Mouse (Mus musculus): ENCODE data around the gene Synpr. TPM values are rescaled to one million over a fixed set of nuclear protein-coding genes. Genes with fewer than 3 reads are reported as not detected.
"Not testable (repeated sequence)": the region's sequence is repeated elsewhere in the genome, so short reads cannot be mapped to it uniquely, and the experiment has no call there.

Gene Synpr
- 5.1 and 6.4 TPM in 2 replicates for polyA plus RNA-seq (2014; fragmentation: Nextera tagmentation; extraction: Ambion mirVana)

DNA sequence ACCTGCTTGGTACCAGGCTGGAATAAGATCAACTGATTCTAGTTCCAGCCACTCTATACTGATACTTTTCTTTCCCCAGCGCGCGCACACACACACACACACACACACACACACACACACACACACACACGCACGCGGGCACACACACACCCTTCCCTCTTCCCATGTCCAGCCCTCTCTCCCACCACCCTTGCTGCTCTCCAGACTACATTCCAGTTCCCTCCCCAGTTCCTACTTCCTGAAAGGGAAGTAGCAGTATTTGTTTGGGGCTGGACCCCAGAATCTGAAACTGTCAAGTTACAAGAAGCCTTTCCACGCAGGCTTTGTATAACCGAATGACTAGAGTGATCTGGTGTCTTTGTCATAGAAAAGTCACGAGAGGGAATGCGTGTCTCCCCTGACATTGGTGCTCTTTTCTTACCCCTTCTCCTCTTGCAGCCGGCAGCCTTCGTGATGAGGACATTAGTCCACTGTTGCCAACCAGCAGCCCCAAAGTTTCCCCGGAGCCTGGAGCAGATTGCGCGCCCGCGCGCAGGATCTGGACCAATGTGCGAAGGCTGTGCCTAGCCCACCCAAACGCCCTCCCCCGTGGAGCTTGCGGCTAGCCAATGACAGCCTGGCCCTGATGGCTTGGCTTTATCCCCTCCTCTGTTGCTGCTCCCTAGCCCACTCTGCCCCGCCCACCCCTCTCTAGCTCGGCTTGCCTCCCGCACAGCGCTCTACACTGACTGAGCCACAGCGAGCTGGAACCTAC lies at the start of gene Synpr:
Gene Synpr (plus strand): TSS at position 690 of the 754 bp plus-strand sequence.
- WGBS, result 10% methylated on average over 27 of the region's 27 CpGs
- H3K4me3 ChIP-seq (ENCODE audit: low read depth, low read length), result peak within 1 kb of the TSS; percentile 34
- ATAC-seq (replicated peaks; ENCODE audit: insufficient number of reproducible peaks, low FRiP score, low TSS enrichment, low read depth) (peak; percentile 100), DNase-seq (ENCODE audit: low spot score) (peak; percentile 94)
- H3K9me3 ChIP-seq (replicated peaks; ENCODE audit: control insufficient read depth, low read length), result no peaks in the 10 kb centered on the region
- H3K27ac ChIP-seq (replicated peaks; ENCODE audit: low read depth, low read length), result no peak within 1 kb of the TSS
- peak within 1 kb of the TSS; percentile 41 for H3K9ac ChIP-seq (replicated peaks; ENCODE audit: low read length)
- no peaks in the 10 kb centered on the region; the same call in 1 of the 2 replicates for H3K4me1 ChIP-seq (ENCODE audit: control insufficient read depth, insufficient read depth, low read length)
- no peaks in the 10 kb centered on the region for H3K27me3 ChIP-seq (ENCODE audit: control insufficient read depth, insufficient read depth, low read length)
- no peaks in the 10 kb centered on the region for H3K36me3 ChIP-seq (replicated peaks; ENCODE audit: control insufficient read depth, insufficient read depth, low read depth, low read length)
- peak within 1 kb of the TSS; percentile 61 for H3K4me2 ChIP-seq (ENCODE audit: low read depth, low read length)

DNA sequence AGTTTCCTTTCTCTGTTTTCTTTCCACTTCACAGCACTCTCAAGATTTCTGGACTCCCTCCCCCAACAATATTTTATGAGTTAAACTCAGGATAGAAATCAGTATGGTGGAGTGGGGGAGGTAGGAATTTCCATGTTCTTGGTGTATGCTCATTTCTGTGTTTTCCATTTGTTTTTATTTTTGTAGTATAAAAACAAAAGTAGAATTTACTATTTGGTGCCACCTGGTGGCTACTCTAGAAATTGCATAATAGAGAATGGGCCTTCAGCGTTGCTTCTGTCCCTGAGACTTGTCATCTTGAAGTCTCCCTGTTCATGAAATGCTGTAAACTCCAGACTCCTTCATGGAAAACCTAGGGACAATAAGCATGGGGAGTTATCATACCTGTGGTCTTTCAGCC lies 47.7 kb upstream of the Synpr start:
- Histone ChIP-seq H3K4me1 (ENCODE audit: control insufficient read depth, insufficient read depth, low read length) (no peaks in the 10 kb centered on the region), H3K27me3 (ENCODE audit: control insufficient read depth, insufficient read depth, low read length) (no peaks in the 10 kb centered on the region), H3K27ac (replicated peaks; ENCODE audit: low read depth, low read length) (no peak overlapping the region), H3K4me3 (ENCODE audit: low read depth, low read length) (no peak overlapping the region), H3K36me3 (replicated peaks; ENCODE audit: control insufficient read depth, insufficient read depth, low read depth, low read length) (no peaks in the 10 kb centered on the region), H3K9me3 (replicated peaks; ENCODE audit: control insufficient read depth, low read length) (no peaks in the 10 kb centered on the region), H3K9ac (replicated peaks; ENCODE audit: low read length) (no peak overlapping the region), H3K4me2 (ENCODE audit: low read depth, low read length) (no peak overlapping the region)
- DNase-seq (ENCODE audit: low spot score) (peak; percentile 72), ATAC-seq (replicated peaks; ENCODE audit: insufficient number of reproducible peaks, low FRiP score, low TSS enrichment, low read depth) (no peak)
- WGBS, result 13% methylated on average over 1 of the region's 1 CpGs

DNA sequence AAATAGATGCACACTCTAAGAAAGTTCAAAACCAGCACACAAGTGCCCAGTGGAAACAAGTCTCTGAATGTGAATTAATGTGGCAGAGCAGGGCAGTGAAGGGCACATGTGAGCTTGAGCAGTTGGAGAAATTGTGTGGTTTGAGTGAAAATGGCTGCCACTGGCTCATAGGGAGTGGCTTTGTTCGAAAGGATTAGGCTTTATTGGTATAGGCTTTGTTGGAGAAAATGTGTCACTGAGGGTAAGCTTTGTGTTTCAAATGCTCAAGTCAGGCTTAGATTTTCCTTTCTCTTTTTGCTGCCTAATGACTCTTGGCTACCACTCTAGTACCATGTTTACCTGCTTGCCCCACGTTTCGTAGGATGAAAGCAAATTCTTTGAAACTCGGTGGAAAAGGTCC lies 37.1 kb upstream of the Synpr start:
- H3K27ac ChIP-seq (replicated peaks; ENCODE audit: low read depth, low read length), result no peak overlapping the region
- no peak overlapping the region for H3K4me2 ChIP-seq (ENCODE audit: low read depth, low read length)
- H3K9ac ChIP-seq (replicated peaks; ENCODE audit: low read length), result no peak overlapping the region
- no peaks in the 10 kb centered on the region for H3K27me3 ChIP-seq (ENCODE audit: control insufficient read depth, insufficient read depth, low read length)
- H3K4me1 ChIP-seq (ENCODE audit: control insufficient read depth, insufficient read depth, low read length), result no peaks in the 10 kb centered on the region
- no peak for ATAC-seq (replicated peaks; ENCODE audit: insufficient number of reproducible peaks, low FRiP score, low TSS enrichment, low read depth)
- no peaks in the 10 kb centered on the region for H3K36me3 ChIP-seq (replicated peaks; ENCODE audit: control insufficient read depth, insufficient read depth, low read depth, low read length)
- no peaks in the 10 kb centered on the region for H3K9me3 ChIP-seq (replicated peaks; ENCODE audit: control insufficient read depth, low read length)
- peak; percentile 2 for DNase-seq (ENCODE audit: low spot score)
- no peak overlapping the region for H3K4me3 ChIP-seq (ENCODE audit: low read depth, low read length)
- 59% methylated on average over 4 of the region's 4 CpGs for WGBS

DNA sequence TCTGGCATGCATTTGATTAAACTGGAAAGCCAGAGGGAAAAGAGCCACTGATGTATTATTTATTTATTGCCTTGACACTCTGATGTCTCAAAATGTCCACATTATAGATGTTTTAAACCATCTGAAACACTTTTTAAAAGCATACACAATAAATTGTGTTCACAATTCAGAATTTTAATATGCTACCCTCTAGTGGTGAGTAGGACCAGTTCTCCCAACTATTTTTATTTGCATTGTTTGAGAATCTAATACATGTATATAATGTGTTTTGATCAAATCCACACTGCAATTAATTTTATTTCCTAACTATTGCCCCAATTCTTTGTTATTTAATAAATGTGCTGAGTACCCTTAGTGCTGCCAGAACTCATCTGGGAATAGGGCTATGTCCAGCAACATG lies 35.2 kb upstream of the Synpr start:
- Histone ChIP-seq H3K36me3 (replicated peaks; ENCODE audit: control insufficient read depth, insufficient read depth, low read depth, low read length) (no peaks in the 10 kb centered on the region), H3K27ac (replicated peaks; ENCODE audit: low read depth, low read length) (no peak overlapping the region), H3K9me3 (replicated peaks; ENCODE audit: control insufficient read depth, low read length) (no peaks in the 10 kb centered on the region), H3K4me1 (ENCODE audit: control insufficient read depth, insufficient read depth, low read length) (no peaks in the 10 kb centered on the region), H3K9ac (replicated peaks; ENCODE audit: low read length) (no peak overlapping the region), H3K4me3 (ENCODE audit: low read depth, low read length) (no peak overlapping the region), H3K27me3 (ENCODE audit: control insufficient read depth, insufficient read depth, low read length) (no peaks in the 10 kb centered on the region), H3K4me2 (ENCODE audit: low read depth, low read length) (no peak overlapping the region)
- no peak for ATAC-seq (replicated peaks; ENCODE audit: insufficient number of reproducible peaks, low FRiP score, low TSS enrichment, low read depth)
- DNase-seq (ENCODE audit: low spot score), result no peak

DNA sequence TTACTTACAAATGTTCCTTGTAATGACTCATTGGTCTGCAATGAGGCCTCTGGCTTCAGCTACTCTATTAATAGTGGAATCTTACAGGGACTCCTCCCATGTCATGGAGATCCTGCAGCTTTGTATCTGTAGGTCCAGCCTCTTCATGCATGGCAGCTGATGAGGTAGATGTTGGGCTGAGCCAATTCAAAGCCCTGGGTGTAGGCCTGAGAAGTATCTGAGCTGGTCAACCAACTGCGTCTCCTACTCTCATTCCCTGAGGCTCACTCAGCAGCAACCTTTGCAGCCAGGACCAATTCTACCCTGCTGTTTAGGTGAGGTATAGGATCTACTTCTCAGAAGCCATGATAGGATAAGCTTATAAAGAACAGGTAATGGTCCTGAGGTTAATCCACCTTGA lies 32.0 kb upstream of the Synpr start:
- H3K9me3 ChIP-seq (replicated peaks; ENCODE audit: control insufficient read depth, low read length), result no peaks in the 10 kb centered on the region
- DNase-seq (ENCODE audit: low spot score) (no peak), ATAC-seq (replicated peaks; ENCODE audit: insufficient number of reproducible peaks, low FRiP score, low TSS enrichment, low read depth) (no peak)
- no peaks in the 10 kb centered on the region for H3K27me3 ChIP-seq (ENCODE audit: control insufficient read depth, insufficient read depth, low read length)
- no peak overlapping the region for H3K9ac ChIP-seq (replicated peaks; ENCODE audit: low read length)
- 90% methylated on average over 1 of the region's 1 CpGs for WGBS
- H3K4me1 ChIP-seq (ENCODE audit: control insufficient read depth, insufficient read depth, low read length), result no peaks in the 10 kb centered on the region
- no peak overlapping the region for H3K4me3 ChIP-seq (ENCODE audit: low read depth, low read length)
- H3K4me2 ChIP-seq (ENCODE audit: low read depth, low read length), result no peak overlapping the region
- H3K27ac ChIP-seq (replicated peaks; ENCODE audit: low read depth, low read length), result no peak overlapping the region
- H3K36me3 ChIP-seq (replicated peaks; ENCODE audit: control insufficient read depth, insufficient read depth, low read depth, low read length), result no peaks in the 10 kb centered on the region

DNA sequence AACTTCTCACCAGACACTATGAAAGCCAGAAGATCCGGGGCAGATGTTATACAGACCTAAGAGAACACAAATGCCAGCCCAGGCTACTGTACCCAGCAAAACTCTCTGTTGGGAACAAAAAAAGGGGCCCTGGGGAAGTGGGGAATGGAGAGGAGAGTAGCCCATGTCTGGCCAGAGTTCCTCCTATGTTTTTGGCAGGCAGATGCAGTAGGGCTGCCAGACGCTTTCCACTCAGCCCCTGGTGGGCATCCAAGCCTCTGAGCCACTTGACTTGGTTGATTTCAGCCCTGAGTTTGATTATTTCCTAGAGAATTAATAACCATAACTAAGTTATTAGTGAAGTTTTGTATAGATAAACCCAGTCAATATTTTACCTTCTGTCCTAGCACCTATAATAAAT lies 29.8 kb upstream of the Synpr start:
- not testable (repeated sequence) for H3K9ac ChIP-seq (replicated peaks; ENCODE audit: low read length); DNase-seq (ENCODE audit: low spot score); H3K27me3 ChIP-seq (ENCODE audit: control insufficient read depth, insufficient read depth, low read length); H3K9me3 ChIP-seq (replicated peaks; ENCODE audit: control insufficient read depth, low read length); H3K27ac ChIP-seq (replicated peaks; ENCODE audit: low read depth, low read length); H3K4me1 ChIP-seq (ENCODE audit: control insufficient read depth, insufficient read depth, low read length); H3K36me3 ChIP-seq (replicated peaks; ENCODE audit: control insufficient read depth, insufficient read depth, low read depth, low read length); H3K4me3 ChIP-seq (ENCODE audit: low read depth, low read length); H3K4me2 ChIP-seq (ENCODE audit: low read depth, low read length); ATAC-seq (replicated peaks; ENCODE audit: insufficient number of reproducible peaks, low FRiP score, low TSS enrichment, low read depth)
- WGBS, result 91% methylated on average over 2 of the region's 2 CpGs

DNA sequence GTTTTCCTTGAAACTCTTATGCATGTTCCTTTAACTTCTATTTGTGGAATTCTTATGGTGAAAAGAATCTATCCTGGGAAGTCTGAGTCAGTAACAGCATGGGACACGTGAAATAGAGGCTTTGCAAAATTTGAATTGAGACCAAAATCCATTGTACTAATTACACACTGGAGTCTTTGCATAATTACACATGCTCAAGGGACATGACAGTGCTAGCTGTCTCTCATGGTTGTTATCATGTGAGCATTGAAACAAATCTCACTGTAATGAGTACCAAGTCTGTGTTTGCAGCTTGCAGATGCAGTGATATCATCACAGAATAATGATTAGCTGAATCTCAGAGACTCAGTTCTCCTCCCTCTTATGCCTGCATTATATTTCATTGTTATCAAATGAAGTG lies 22.2 kb upstream of the Synpr start:
- Histone ChIP-seq H3K9ac (replicated peaks; ENCODE audit: low read length) (no peak overlapping the region), H3K27me3 (ENCODE audit: control insufficient read depth, insufficient read depth, low read length) (no peaks in the 10 kb centered on the region), H3K4me1 (ENCODE audit: control insufficient read depth, insufficient read depth, low read length) (no peaks in the 10 kb centered on the region), H3K9me3 (replicated peaks; ENCODE audit: control insufficient read depth, low read length) (no peaks in the 10 kb centered on the region), H3K4me3 (ENCODE audit: low read depth, low read length) (no peak overlapping the region), H3K36me3 (replicated peaks; ENCODE audit: control insufficient read depth, insufficient read depth, low read depth, low read length) (no peaks in the 10 kb centered on the region), H3K27ac (replicated peaks; ENCODE audit: low read depth, low read length) (no peak overlapping the region), H3K4me2 (ENCODE audit: low read depth, low read length) (no peak overlapping the region)
- DNase-seq (ENCODE audit: low spot score) (no peak), ATAC-seq (replicated peaks; ENCODE audit: insufficient number of reproducible peaks, low FRiP score, low TSS enrichment, low read depth) (no peak)
- 43% methylated on average over 1 of the region's 1 CpGs for WGBS

DNA sequence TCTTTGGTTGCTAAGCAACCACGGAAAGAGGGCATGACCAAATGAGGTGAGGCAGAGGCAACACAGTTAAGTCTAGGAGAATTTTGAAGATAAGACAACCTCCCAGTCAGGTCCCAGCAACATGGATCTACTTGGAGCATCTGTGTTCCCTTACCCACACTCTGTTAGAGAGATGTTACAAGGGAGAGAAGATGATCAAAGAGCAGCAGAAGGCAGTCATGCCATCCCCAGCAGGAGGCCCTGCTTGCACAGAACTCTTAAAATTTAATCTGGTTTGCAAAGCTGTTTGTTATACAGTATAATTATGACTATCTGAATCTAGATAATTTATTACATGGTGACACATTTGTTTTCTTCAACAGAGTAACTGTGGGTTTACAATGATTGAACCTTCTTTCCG lies 18.2 kb upstream of the Synpr start:
- DNase-seq (ENCODE audit: low spot score) (no peak), ATAC-seq (replicated peaks; ENCODE audit: insufficient number of reproducible peaks, low FRiP score, low TSS enrichment, low read depth) (no peak)
- Histone ChIP-seq H3K27ac (replicated peaks; ENCODE audit: low read depth, low read length) (no peak overlapping the region), H3K9me3 (replicated peaks; ENCODE audit: control insufficient read depth, low read length) (no peaks in the 10 kb centered on the region), H3K9ac (replicated peaks; ENCODE audit: low read length) (no peak overlapping the region), H3K4me1 (ENCODE audit: control insufficient read depth, insufficient read depth, low read length) (no peaks in the 10 kb centered on the region), H3K4me2 (ENCODE audit: low read depth, low read length) (no peak overlapping the region), H3K27me3 (ENCODE audit: control insufficient read depth, insufficient read depth, low read length) (no peaks in the 10 kb centered on the region), H3K36me3 (replicated peaks; ENCODE audit: control insufficient read depth, insufficient read depth, low read depth, low read length) (no peaks in the 10 kb centered on the region), H3K4me3 (ENCODE audit: low read depth, low read length) (no peak overlapping the region)
- 80% methylated on average over 2 of the region's 2 CpGs for WGBS
